Mouse (Mus musculus): ENCODE measurements at regions not wholly inside any gene's neighbourhood (a gene's known extent, or its start where the extent isn't known, plus 50 kb on each side); places are given as distances from the start of the nearest gene placed in this dataset.
A peak's percentile ranks its signal among the peaks of the same experiment; 100 is the strongest.

DNA sequence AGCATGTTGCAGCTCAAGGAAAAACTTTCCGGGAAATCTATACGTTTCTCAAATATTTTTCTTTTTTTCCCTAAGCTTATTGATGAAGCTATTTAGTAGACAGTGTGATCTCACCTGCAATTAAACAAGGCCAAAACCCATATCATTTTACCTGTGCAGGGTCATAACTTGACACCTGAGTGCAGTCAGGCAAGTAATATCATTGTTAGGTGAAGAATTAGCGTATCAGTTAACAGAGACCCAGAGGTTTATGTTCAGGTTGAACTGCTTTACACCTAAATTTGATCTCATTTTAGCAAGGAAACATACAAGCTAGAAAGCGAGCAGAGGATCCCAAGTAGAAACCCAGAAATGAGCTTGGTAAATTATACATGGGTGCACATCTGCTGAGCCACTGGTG lies 178.6 kb upstream of the Hcn1 start:
- Histone ChIP-seq H3K27me3 (ENCODE audit: control insufficient read depth, insufficient read depth, low read length) (no peaks in the 10 kb centered on the region), H3K4me2 (ENCODE audit: low read length) (no peak overlapping the region), H3K9me3 (ENCODE audit: control insufficient read depth, low read length) (no peaks in the 10 kb centered on the region), H3K4me1 (ENCODE audit: control insufficient read depth, insufficient read depth, low read length) (no peaks in the 10 kb centered on the region), H3K9ac (replicated peaks; ENCODE audit: low read length) (no peak overlapping the region), H3K4me3 (replicated peaks; ENCODE audit: low read depth, low read length) (no peak overlapping the region), H3K36me3 (ENCODE audit: control insufficient read depth, insufficient read depth, low read length) (no peaks in the 10 kb centered on the region), H3K27ac (replicated peaks; ENCODE audit: low read depth, low read length) (no peak overlapping the region)
- ATAC-seq (ENCODE audit: low FRiP score, low TSS enrichment): no peak
- WGBS: 89% methylated on average over 4 of the region's 4 CpGs
- DNase-seq: no peak

DNA sequence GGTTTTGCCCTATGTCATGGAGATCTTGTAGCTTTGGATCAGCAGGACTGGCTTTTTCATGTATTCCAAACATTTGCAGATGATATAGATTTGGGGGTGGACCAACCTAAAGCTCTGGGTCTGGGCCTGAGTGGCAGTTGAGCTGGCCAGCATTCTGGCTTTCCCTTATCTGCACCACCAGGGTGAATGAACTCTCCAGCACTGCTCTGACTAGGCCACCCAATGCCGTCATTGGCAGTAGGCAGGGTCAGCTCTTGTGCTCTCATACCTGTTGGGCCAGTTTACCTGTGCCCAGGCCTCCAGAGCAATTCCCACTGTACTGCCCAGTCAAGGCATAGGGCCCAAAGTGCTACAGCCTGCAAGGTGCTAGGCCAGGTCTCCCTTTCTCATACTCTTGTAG lies 177.1 kb upstream of the Hcn1 start:
- Histone ChIP-seq H3K27me3 (ENCODE audit: control insufficient read depth, insufficient read depth, low read length) (no peaks in the 10 kb centered on the region), H3K9me3 (ENCODE audit: control insufficient read depth, low read length) (no peaks in the 10 kb centered on the region), H3K27ac (replicated peaks; ENCODE audit: low read depth, low read length) (no peak overlapping the region), H3K4me2 (ENCODE audit: low read length) (no peak overlapping the region), H3K4me3 (replicated peaks; ENCODE audit: low read depth, low read length) (no peak overlapping the region), H3K9ac (replicated peaks; ENCODE audit: low read length) (no peak overlapping the region), H3K4me1 (ENCODE audit: control insufficient read depth, insufficient read depth, low read length) (no peaks in the 10 kb centered on the region), H3K36me3 (ENCODE audit: control insufficient read depth, insufficient read depth, low read length) (no peaks in the 10 kb centered on the region)
- ATAC-seq (ENCODE audit: low FRiP score, low TSS enrichment): no peak
- WGBS: 95% methylated on average over 1 of the region's 1 CpGs
- no peak for DNase-seq

DNA sequence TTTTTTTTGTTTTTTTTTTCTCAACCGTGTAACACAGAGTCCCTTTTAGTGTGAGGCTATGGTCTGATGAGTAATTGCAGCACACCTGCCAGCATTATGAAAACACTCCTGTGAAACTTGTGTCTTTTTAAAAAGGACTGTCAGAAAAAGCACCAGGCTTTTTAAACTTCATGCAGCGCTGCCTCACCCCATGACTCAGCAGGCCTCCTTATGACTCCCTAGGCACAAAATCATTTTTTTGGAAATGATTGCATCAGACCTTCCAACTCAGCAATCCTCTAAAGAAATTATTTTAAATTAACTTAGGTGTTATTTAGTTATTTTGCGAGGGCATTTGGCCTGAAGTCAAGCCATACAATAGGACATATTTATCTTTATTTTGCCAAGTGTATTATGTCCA lies 134.7 kb upstream of the Hcn1 start:
- no peak overlapping the region for H3K4me3 ChIP-seq (replicated peaks; ENCODE audit: low read depth, low read length)
- no peak overlapping the region for H3K9ac ChIP-seq (replicated peaks; ENCODE audit: low read length)
- no peaks in the 10 kb centered on the region for H3K4me1 ChIP-seq (ENCODE audit: control insufficient read depth, insufficient read depth, low read length)
- H3K9me3 ChIP-seq (ENCODE audit: control insufficient read depth, low read length): no peaks in the 10 kb centered on the region
- WGBS: 85% methylated on average over 3 of the region's 3 CpGs
- ATAC-seq (ENCODE audit: low FRiP score, low TSS enrichment) (no peak), DNase-seq (no peak)
- no peak overlapping the region for H3K4me2 ChIP-seq (ENCODE audit: low read length)
- H3K27ac ChIP-seq (replicated peaks; ENCODE audit: low read depth, low read length): no peak overlapping the region
- H3K27me3 ChIP-seq (ENCODE audit: control insufficient read depth, insufficient read depth, low read length): no peaks in the 10 kb centered on the region
- no peaks in the 10 kb centered on the region for H3K36me3 ChIP-seq (ENCODE audit: control insufficient read depth, insufficient read depth, low read length)

DNA sequence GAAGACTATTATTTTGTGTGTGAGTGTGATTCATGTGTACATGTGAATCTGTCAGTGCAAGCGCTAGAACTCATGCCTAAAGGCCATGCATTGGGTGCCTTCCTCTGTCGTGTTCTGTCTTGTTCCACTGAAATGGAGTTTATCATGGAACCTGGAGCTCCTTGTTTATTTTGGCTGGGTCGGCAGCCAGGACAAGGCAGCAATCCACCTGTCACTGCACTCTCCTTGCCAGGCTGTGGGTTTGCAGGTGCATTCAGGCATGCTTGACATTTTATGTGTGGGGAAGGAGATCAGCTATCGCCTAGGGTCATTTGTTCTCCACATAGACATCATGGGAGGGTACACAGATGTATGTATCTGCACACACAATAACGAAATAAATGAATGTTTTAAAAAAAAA lies 129.4 kb upstream of the Hcn1 start:
- Histone ChIP-seq H3K36me3 (ENCODE audit: control insufficient read depth, insufficient read depth, low read length) (no peaks in the 10 kb centered on the region), H3K9me3 (ENCODE audit: control insufficient read depth, low read length) (no peaks in the 10 kb centered on the region), H3K4me2 (ENCODE audit: low read length) (no peak overlapping the region), H3K4me1 (ENCODE audit: control insufficient read depth, insufficient read depth, low read length) (no peaks in the 10 kb centered on the region), H3K27me3 (ENCODE audit: control insufficient read depth, insufficient read depth, low read length) (no peaks in the 10 kb centered on the region), H3K4me3 (replicated peaks; ENCODE audit: low read depth, low read length) (no peak overlapping the region), H3K27ac (replicated peaks; ENCODE audit: low read depth, low read length) (no peak overlapping the region), H3K9ac (replicated peaks; ENCODE audit: low read length) (no peak overlapping the region)
- no peak for ATAC-seq (ENCODE audit: low FRiP score, low TSS enrichment)
- DNase-seq: no peak
- 81% methylated on average over 5 of the region's 5 CpGs for WGBS

DNA sequence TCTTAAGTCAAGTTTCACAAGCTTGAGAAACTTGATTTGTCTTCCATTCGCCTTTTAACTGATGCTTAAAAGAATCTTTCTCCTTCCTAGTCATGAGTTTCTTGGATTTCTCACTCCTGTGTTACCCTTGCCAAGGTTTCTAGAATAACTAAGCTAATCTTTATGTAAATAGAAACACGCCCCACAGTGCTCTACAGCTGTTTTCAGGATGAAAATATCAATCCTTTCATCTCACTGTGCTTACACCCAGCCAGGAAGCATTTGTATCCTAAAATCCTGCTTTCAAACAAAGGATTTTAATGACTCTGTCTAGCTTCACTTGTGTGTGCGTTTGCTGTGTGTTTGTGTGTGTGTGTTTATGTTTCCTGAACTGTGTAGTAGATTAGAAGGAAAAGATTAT lies 119.5 kb upstream of the Hcn1 start:
- no peak overlapping the region for H3K4me2 ChIP-seq (ENCODE audit: low read length)
- no peaks in the 10 kb centered on the region for H3K4me1 ChIP-seq (ENCODE audit: control insufficient read depth, insufficient read depth, low read length)
- 71% methylated on average over 3 of the region's 3 CpGs for WGBS
- no peaks in the 10 kb centered on the region for H3K27me3 ChIP-seq (ENCODE audit: control insufficient read depth, insufficient read depth, low read length)
- H3K36me3 ChIP-seq (ENCODE audit: control insufficient read depth, insufficient read depth, low read length): no peaks in the 10 kb centered on the region
- H3K4me3 ChIP-seq (replicated peaks; ENCODE audit: low read depth, low read length): no peak overlapping the region
- ATAC-seq (ENCODE audit: low FRiP score, low TSS enrichment): no peak
- no peak overlapping the region for H3K9ac ChIP-seq (replicated peaks; ENCODE audit: low read length)
- no peak for DNase-seq
- no peak overlapping the region for H3K27ac ChIP-seq (replicated peaks; ENCODE audit: low read depth, low read length)
- no peaks in the 10 kb centered on the region for H3K9me3 ChIP-seq (ENCODE audit: control insufficient read depth, low read length)

- WGBS: 93% methylated on average over 4 of the region's 4 CpGs
- no peak for DNase-seq
- H3K4me2 ChIP-seq (ENCODE audit: low read length): no peak overlapping the region
- H3K27me3 ChIP-seq (ENCODE audit: control insufficient read depth, insufficient read depth, low read length): no peaks in the 10 kb centered on the region
- no peaks in the 10 kb centered on the region for H3K9me3 ChIP-seq (ENCODE audit: control insufficient read depth, low read length)
- ATAC-seq (ENCODE audit: low FRiP score, low TSS enrichment): no peak
- H3K4me3 ChIP-seq (replicated peaks; ENCODE audit: low read depth, low read length): no peak overlapping the region
- H3K4me1 ChIP-seq (ENCODE audit: control insufficient read depth, insufficient read depth, low read length): no peaks in the 10 kb centered on the region
- no peaks in the 10 kb centered on the region for H3K36me3 ChIP-seq (ENCODE audit: control insufficient read depth, insufficient read depth, low read length)
- H3K9ac ChIP-seq (replicated peaks; ENCODE audit: low read length): no peak overlapping the region
- H3K27ac ChIP-seq (replicated peaks; ENCODE audit: low read depth, low read length): no peak overlapping the region
Observed at GRCm38 (mm10) chr13:117508746-117509145, 93.4 kb upstream of the Hcn1 start.

- H3K27me3 ChIP-seq (ENCODE audit: control insufficient read depth, insufficient read depth, low read length): no peaks in the 10 kb centered on the region
- H3K4me2 ChIP-seq (ENCODE audit: low read length): no peak overlapping the region
- H3K9me3 ChIP-seq (ENCODE audit: control insufficient read depth, low read length): no peaks in the 10 kb centered on the region
- DNase-seq: peak; percentile 84
- no peak overlapping the region for H3K9ac ChIP-seq (replicated peaks; ENCODE audit: low read length)
- H3K4me3 ChIP-seq (replicated peaks; ENCODE audit: low read depth, low read length): no peak overlapping the region
- H3K36me3 ChIP-seq (ENCODE audit: control insufficient read depth, insufficient read depth, low read length): no peaks in the 10 kb centered on the region
- H3K27ac ChIP-seq (replicated peaks; ENCODE audit: low read depth, low read length): no peak overlapping the region
- no peaks in the 10 kb centered on the region for H3K4me1 ChIP-seq (ENCODE audit: control insufficient read depth, insufficient read depth, low read length)
- peak; percentile 46; the same call in 1 of the 2 replicates for ATAC-seq (ENCODE audit: low FRiP score, low TSS enrichment)
- 43% methylated on average over 3 of the region's 3 CpGs for WGBS
Observed at GRCm38 (mm10) chr13:117550108-117550507, 52.0 kb upstream of the Hcn1 start.
